Mouse (Mus musculus) myocyte (in vitro differentiated cells): ENCODE measurements around the gene Zfp750. TPM values are rescaled to one million over a fixed set of nuclear protein-coding genes. Genes with fewer than 3 reads are reported as not detected.

Source experiments
- H3K27me3 ChIP-seq: one replicate; pipeline ENCODE4 v1.6.1; 2011; ENCODE audit not compliant: control insufficient read depth, insufficient read depth, insufficient read length
- H3K36me3 ChIP-seq: one replicate; pipeline ENCODE4 v1.6.1; 2011; ENCODE audit not compliant: control insufficient read depth, insufficient read depth
- H3K4me2 ChIP-seq: one replicate; pipeline ENCODE4 v1.6.1; 2011; ENCODE audit warnings: low read depth, control low read depth
- H3K4me3 ChIP-seq: one replicate; pipeline ENCODE4 v1.5.1; 2011; ENCODE audit warnings: mild to moderate bottlenecking, control low read depth, moderate library complexity
- H3K79me2 ChIP-seq: one replicate; pipeline ENCODE4 v1.6.1; 2011; ENCODE audit not compliant: control insufficient read depth, insufficient read depth
- H3ac ChIP-seq: one replicate; pipeline ENCODE4 v1.6.1; 2011; ENCODE audit not compliant: control insufficient read depth, insufficient read length
- CEBPB ChIP-seq: IDR thresholded peaks from 2 replicates; pipeline ENCODE4 v1.6.1; 2011; ENCODE audit warnings: mild to moderate bottlenecking, moderate library complexity; ENCODE audit not compliant: poor library complexity, insufficient read depth, severe bottlenecking
- E2F4 ChIP-seq: IDR thresholded peaks from one replicate; pipeline ENCODE4 v1.6.1; 2011; ENCODE audit warnings: mild to moderate bottlenecking, control low read depth, moderate library complexity; ENCODE audit not compliant: insufficient read depth
- MAX ChIP-seq: IDR thresholded peaks from one replicate; pipeline ENCODE4 v1.6.1; 2011; ENCODE audit warnings: low read depth, mild to moderate bottlenecking, control low read depth
- MYOD1 ChIP-seq, 3 experiments: IDR thresholded peaks; one replicate each; pipeline ENCODE4 v1.6.1; 2011; ENCODE audit warnings: control low read depth in 2 of 3, low read depth in 2 of 3, mild to moderate bottlenecking in 2 of 3, moderate library complexity in 1 of 3; ENCODE audit not compliant: insufficient read length in 2 of 3, control insufficient read depth in 1 of 3
- MYOG ChIP-seq, 3 experiments: IDR thresholded peaks; one replicate each; pipeline ENCODE4 v1.6.1; 2011; ENCODE audit warnings: control low read depth in 2 of 3, low read depth in 2 of 3, mild to moderate bottlenecking in 2 of 3; ENCODE audit not compliant: insufficient read length in 2 of 3, control insufficient read depth in 1 of 3, insufficient read depth in 1 of 3
- POLR2A ChIP-seq: IDR thresholded peaks from one replicate; pipeline ENCODE4 v1.6.1; 2011; ENCODE audit warnings: low read depth, mild to moderate bottlenecking, control low read depth, moderate library complexity; ENCODE audit not compliant: insufficient read length
- POLR2AphosphoS2 ChIP-seq: IDR thresholded peaks from one replicate; pipeline ENCODE4 v1.6.1; 2011; ENCODE audit warnings: low read depth, control low read depth; ENCODE audit not compliant: insufficient read length
- REST ChIP-seq: IDR thresholded peaks from one replicate; pipeline ENCODE4 v1.6.1; 2011; ENCODE audit warnings: mild to moderate bottlenecking, control low read depth, moderate library complexity; ENCODE audit not compliant: insufficient read depth, insufficient read length
- SRF ChIP-seq: IDR thresholded peaks from one replicate; pipeline ENCODE4 v1.6.1; 2011; ENCODE audit warnings: low read depth; ENCODE audit not compliant: control insufficient read depth, insufficient read length
- TCF12 ChIP-seq: IDR thresholded peaks from one replicate; pipeline ENCODE4 v1.6.1; 2011; ENCODE audit warnings: mild to moderate bottlenecking, control low read depth; ENCODE audit not compliant: poor library complexity, insufficient read depth, severe bottlenecking
- TCF3 ChIP-seq: IDR thresholded peaks from one replicate; pipeline ENCODE4 v1.6.1; 2011; ENCODE audit warnings: low read depth, control low read depth; ENCODE audit not compliant: insufficient read length
- USF1 ChIP-seq: IDR thresholded peaks from one replicate; pipeline ENCODE4 v1.6.1; 2011; ENCODE audit warnings: low read depth, mild to moderate bottlenecking, control low read depth, moderate library complexity
- polyA plus RNA-seq: library from polyadenylated mRNA; unstranded; fragments of >200 nt; fragmentation: generic; extraction: Trizol; gene quantifications from one replicate; pipeline ENCODE4 v1.2.1, GENCODE M21; 2012; ENCODE audit warnings: missing spikeins

Gene Zfp750
- polyA plus RNA-seq, 1 experiment = 0.66 TPM

GRCm38 (mm10) chr11:121551206-121551799 lies 32.2 kb upstream of the Zfp750 start:
- Histone ChIP-seq H3K4me3 (no peak overlapping the region), H3K4me2 (peak overlapping the region; percentile 53), H3K79me2 (no peaks in the 10 kb centered on the region), H3K36me3 (peaks cover 2% of the 10 kb centered on the region), H3K27me3 (no peaks in the 10 kb centered on the region), H3ac (no peak overlapping the region)
- TF ChIP-seq REST (no peak), MYOD1 (IDR thresholded peaks at IDR 0.05; ENCODE audit: control insufficient read depth in 1 of 3, insufficient read length in 2 of 3, low read depth in 2 of 3) (peak in 1 of 3 experiments; percentile 13), SRF (no peak), USF1 (no peak), CEBPB (no peak), TCF3 (peak; percentile 3)

GRCm38 (mm10) chr11:121549843-121550647 lies 30.9 kb upstream of the Zfp750 start:
- H3K4me2 ChIP-seq = no peak overlapping the region
- no peak overlapping the region for H3K4me3 ChIP-seq
- TF ChIP-seq TCF12 (no peak), E2F4 (no peak), MYOD1 (IDR thresholded peaks at IDR 0.05; ENCODE audit: control insufficient read depth in 1 of 3, insufficient read length in 2 of 3, low read depth in 2 of 3) (no peak), SRF (no peak), TCF3 (no peak), CEBPB (no peak), REST (no peak), USF1 (no peak), MYOG (IDR thresholded peaks at IDR 0.05; ENCODE audit: control insufficient read depth in 1 of 3, insufficient read depth in 1 of 3, insufficient read length in 2 of 3, low read depth in 2 of 3) (no peak), POLR2AphosphoS2 (no peak), MAX (no peak), POLR2A (no peak)
- H3K36me3 ChIP-seq = no peaks in the 10 kb centered on the region
- H3K27me3 ChIP-seq = no peaks in the 10 kb centered on the region
- no peaks in the 10 kb centered on the region for H3K79me2 ChIP-seq
- H3ac ChIP-seq = no peak overlapping the region

- peak in 1 of 3 experiments; percentile 37 for TF ChIP-seq MYOD1 (IDR thresholded peaks at IDR 0.05; ENCODE audit: control insufficient read depth in 1 of 3, insufficient read length in 2 of 3, low read depth in 2 of 3)
- TF ChIP-seq SRF = no peak
- Histone ChIP-seq H3K27me3 (no peaks in the 10 kb centered on the region), H3K79me2 (no peaks in the 10 kb centered on the region), H3K4me2 (no peak overlapping the region), H3K4me3 (no peak overlapping the region), H3K36me3 (no peaks in the 10 kb centered on the region), H3ac (no peak overlapping the region)
These were observed 30.1 kb upstream of the Zfp750 start for GRCm38 (mm10) chr11:121548996-121549842.

- Histone ChIP-seq H3K79me2 (no peaks in the 10 kb centered on the region), H3K4me2 (no peak overlapping the region), H3K36me3 (no peaks in the 10 kb centered on the region), H3K4me3 (no peak overlapping the region), H3K27me3 (no peaks in the 10 kb centered on the region), H3ac (no peak overlapping the region)
- TF ChIP-seq MAX (no peak), MYOG (IDR thresholded peaks at IDR 0.05; ENCODE audit: control insufficient read depth in 1 of 3, insufficient read depth in 1 of 3, insufficient read length in 2 of 3, low read depth in 2 of 3) (no peak), TCF12 (no peak), SRF (no peak), POLR2A (no peak), CEBPB (no peak), MYOD1 (IDR thresholded peaks at IDR 0.05; ENCODE audit: control insufficient read depth in 1 of 3, insufficient read length in 2 of 3, low read depth in 2 of 3) (no peak), TCF3 (no peak), USF1 (no peak), POLR2AphosphoS2 (no peak), REST (no peak), E2F4 (no peak)
These were observed 28.8 kb upstream of the Zfp750 start for GRCm38 (mm10) chr11:121547925-121548324.
